Mouse (Mus musculus): ENCODE data around the gene Gbf1.

GRCm38 (mm10) chr19:46165950-46166349 lies 13.6 kb downstream of the Gbf1 start:
- TF ChIP-seq POLR2A (IDR thresholded peaks at IDR 0.05; ENCODE audit: borderline replicate concordance, low read depth, low read length) (no peak), CTCF (IDR thresholded peaks at IDR 0.05; ENCODE audit: low read depth, low read length) (no peak)

All from bone marrow macrophage, adult 2 months (primary cell).